Mouse (Mus musculus) heart, postnatal 0 days (tissue): Measurements from ENCODE around the gene Eps8.
A peak's percentile ranks its signal among the peaks of the same experiment; 100 is the strongest.

Experiments
- CTCF ChIP-seq: IDR thresholded peaks from 2 replicates; pipeline ENCODE4 v1.5.1; 2016; ENCODE audit warnings: antibody characterized with exemption, control low read depth, low read depth
- EP300 ChIP-seq: IDR thresholded peaks from 2 replicates; pipeline ENCODE4 v1.6.1; 2016; ENCODE audit warnings: antibody characterized with exemption, low read depth

DNA sequence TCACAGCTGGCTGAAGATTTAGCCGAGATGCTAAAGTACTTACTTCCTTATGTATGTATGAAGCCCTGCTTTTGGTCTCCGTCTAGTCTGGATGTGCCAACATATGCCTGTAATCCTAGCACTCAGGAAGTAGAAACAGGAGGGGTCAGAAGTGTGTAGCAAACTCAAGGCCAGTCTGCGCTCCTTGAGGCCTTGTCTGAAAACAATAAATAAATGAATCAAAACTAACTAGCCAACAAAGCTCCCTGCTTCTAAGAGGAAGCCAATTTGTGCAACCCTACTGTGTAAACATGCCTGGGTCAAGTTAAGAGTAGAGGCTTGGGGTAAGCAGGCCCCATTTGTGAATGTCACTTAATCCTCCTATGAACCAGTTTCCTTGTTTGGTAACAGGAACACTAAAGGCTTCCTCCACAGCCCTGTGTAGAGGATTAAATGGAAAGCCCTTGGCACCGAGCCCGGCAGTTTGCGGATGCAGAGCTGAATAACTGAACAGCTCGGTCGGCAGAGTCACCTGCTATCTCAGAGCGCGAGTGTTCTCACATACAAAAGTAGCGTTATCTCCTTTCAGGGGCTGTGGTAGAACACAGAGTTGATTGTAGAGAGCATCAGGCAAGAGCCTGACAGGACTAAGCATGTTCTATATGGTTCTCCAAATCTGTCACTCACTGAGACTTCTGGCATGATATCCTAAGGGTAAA is 183.6 kb downstream of the Eps8 start:
- no peak for TF ChIP-seq CTCF
- peak; percentile 58; the same call in 1 of the 2 replicates for TF ChIP-seq EP300
